Mouse (Mus musculus): ENCODE measurements around the gene Aldh3b2. TPM values are rescaled to one million over a fixed set of nuclear protein-coding genes. Genes with fewer than 3 reads are reported as not detected.

Gene Aldh3b2
- polyA plus RNA-seq, 1 experiment from 2014 or later = 0.62 TPM

GRCm38 (mm10) chr19:4000119-4000900, 28.2 kb downstream of the Aldh3b2 start, which contains the start of the genes Nudt8 and Gm49405:
Nudt8 (plus strand) TSS chr19:4000580.
Gm49405 (plus strand) TSS chr19:4000626.
- ATAC-seq (ENCODE audit: insufficient read depth) (peak; percentile 94), DNase-seq (peak; percentile 99)
- WGBS = 0% methylated on average over 64 of the region's 64 CpGs
- no peaks in the 10 kb centered on the region for H3K27me3 ChIP-seq (ENCODE audit: insufficient read depth, low read length)
- peak within 1 kb of the TSS; percentile 67 for H3K9ac ChIP-seq
- peak within 1 kb of the TSS; percentile 97 for H3K27ac ChIP-seq (ENCODE audit: low read depth)
- H3K9me3 ChIP-seq (ENCODE audit: low read depth, low read length) = no peaks in the 10 kb centered on the region
- peak within 1 kb of the TSS; percentile 48 for H3K4me3 ChIP-seq (ENCODE audit: low read depth, low read length)
- H3K4me2 ChIP-seq = peak within 1 kb of the TSS; percentile 93
- H3K4me1 ChIP-seq (ENCODE audit: insufficient read depth) = peaks cover 5% of the 10 kb centered on the region; the same call in 1 of the 2 replicates
- H3K36me3 ChIP-seq (ENCODE audit: insufficient read depth) = peaks cover 5% of the 10 kb centered on the region; the same call in 1 of the 2 replicates
- peak; percentile 84 for TF ChIP-seq CTCF (IDR thresholded peaks at IDR 0.05; ENCODE audit: low read depth)

- WGBS = 17% methylated on average over 17 of the region's 17 CpGs
- no peaks in the 10 kb centered on the region for H3K27me3 ChIP-seq (ENCODE audit: insufficient read depth, low read length)
- peaks cover 5% of the 10 kb centered on the region; the same call in 1 of the 2 replicates for H3K4me1 ChIP-seq (ENCODE audit: insufficient read depth)
- peak overlapping the region; percentile 93 for H3K4me2 ChIP-seq
- DNase-seq (peak; percentile 20), ATAC-seq (ENCODE audit: insufficient read depth) (peak; percentile 18; the same call in 1 of the 2 replicates)
- peaks cover 8% of the 10 kb centered on the region for H3K36me3 ChIP-seq (ENCODE audit: insufficient read depth)
- peak overlapping the region; percentile 48 for H3K4me3 ChIP-seq (ENCODE audit: low read depth, low read length)
- no peak for TF ChIP-seq CTCF (IDR thresholded peaks at IDR 0.05; ENCODE audit: low read depth)
- peak overlapping the region; percentile 97 for H3K27ac ChIP-seq (ENCODE audit: low read depth)
- peak overlapping the region; percentile 67 for H3K9ac ChIP-seq
- H3K9me3 ChIP-seq (ENCODE audit: low read depth, low read length) = no peaks in the 10 kb centered on the region
Measured at GRCm38 (mm10) chr19:4000949-4001525, 28.9 kb downstream of the Aldh3b2 start.

- DNase-seq (no peak), ATAC-seq (ENCODE audit: insufficient read depth) (no peak)
- H3K36me3 ChIP-seq (ENCODE audit: insufficient read depth) = peaks cover 16% of the 10 kb centered on the region
- H3K27ac ChIP-seq (ENCODE audit: low read depth) = no peak overlapping the region
- peak overlapping the region; percentile 93; the same call in 1 of the 2 replicates for H3K4me2 ChIP-seq
- WGBS = 77% methylated on average over 5 of the region's 5 CpGs
- H3K9ac ChIP-seq = no peak overlapping the region
- H3K4me3 ChIP-seq (ENCODE audit: low read depth, low read length) = no peak overlapping the region
- no peaks in the 10 kb centered on the region for H3K27me3 ChIP-seq (ENCODE audit: insufficient read depth, low read length)
- no peaks in the 10 kb centered on the region for H3K9me3 ChIP-seq (ENCODE audit: low read depth, low read length)
- peaks cover 5% of the 10 kb centered on the region; the same call in 1 of the 2 replicates for H3K4me1 ChIP-seq (ENCODE audit: insufficient read depth)
- TF ChIP-seq CTCF (IDR thresholded peaks at IDR 0.05; ENCODE audit: low read depth) = no peak
Measured at GRCm38 (mm10) chr19:4001752-4002151, 29.6 kb downstream of the Aldh3b2 start.

- no peaks in the 10 kb centered on the region for H3K9me3 ChIP-seq (ENCODE audit: low read depth, low read length)
- no peak within 1 kb of the TSS; the same call in 1 of the 2 replicates for H3K9ac ChIP-seq
- peaks cover 5% of the 10 kb centered on the region; the same call in 1 of the 2 replicates for H3K4me1 ChIP-seq (ENCODE audit: insufficient read depth)
- no peak for TF ChIP-seq CTCF (IDR thresholded peaks at IDR 0.05; ENCODE audit: low read depth)
- 55% methylated on average over 1 of the region's 1 CpGs for WGBS
- H3K36me3 ChIP-seq (ENCODE audit: insufficient read depth) = peaks cover 28% of the 10 kb centered on the region
- no peak for ATAC-seq (ENCODE audit: insufficient read depth)
- DNase-seq = no peak
- H3K27ac ChIP-seq (ENCODE audit: low read depth) = no peak within 1 kb of the TSS
- no peak within 1 kb of the TSS for H3K4me2 ChIP-seq
- no peak within 1 kb of the TSS for H3K4me3 ChIP-seq (ENCODE audit: low read depth, low read length)
- no peaks in the 10 kb centered on the region for H3K27me3 ChIP-seq (ENCODE audit: insufficient read depth, low read length)
Measured at GRCm38 (mm10) chr19:4003112-4003511, 31.0 kb downstream of the Aldh3b2 start, which contains the start of gene Doc2g. Doc2g (plus strand) TSS chr19:4003313.

- Histone ChIP-seq H3K9me3 (ENCODE audit: low read depth, low read length) (no peaks in the 10 kb centered on the region), H3K4me2 (no peak overlapping the region), H3K4me1 (ENCODE audit: insufficient read depth) (peaks cover 5% of the 10 kb centered on the region; the same call in 1 of the 2 replicates), H3K36me3 (ENCODE audit: insufficient read depth) (peaks cover 34% of the 10 kb centered on the region), H3K27me3 (ENCODE audit: insufficient read depth, low read length) (no peaks in the 10 kb centered on the region), H3K27ac (ENCODE audit: low read depth) (no peak overlapping the region), H3K9ac (no peak overlapping the region), H3K4me3 (ENCODE audit: low read depth, low read length) (no peak overlapping the region)
- DNase-seq = no peak
- no peak for TF ChIP-seq CTCF (IDR thresholded peaks at IDR 0.05; ENCODE audit: low read depth)
- 73% methylated on average over 12 of the region's 12 CpGs for WGBS
- ATAC-seq (ENCODE audit: insufficient read depth) = no peak
Measured at GRCm38 (mm10) chr19:4003641-4004040, 31.5 kb downstream of the Aldh3b2 start.

GRCm38 (mm10) chr19:4004331-4004730, 32.2 kb downstream of the Aldh3b2 start:
- 81% methylated on average over 15 of the region's 15 CpGs for WGBS
- H3K27me3 ChIP-seq (ENCODE audit: insufficient read depth, low read length) = no peaks in the 10 kb centered on the region
- H3K4me3 ChIP-seq (ENCODE audit: low read depth, low read length) = no peak overlapping the region
- H3K4me1 ChIP-seq (ENCODE audit: insufficient read depth) = peaks cover 5% of the 10 kb centered on the region; the same call in 1 of the 2 replicates
- DNase-seq = no peak
- H3K9me3 ChIP-seq (ENCODE audit: low read depth, low read length) = no peaks in the 10 kb centered on the region
- no peak for ATAC-seq (ENCODE audit: insufficient read depth)
- no peak overlapping the region for H3K27ac ChIP-seq (ENCODE audit: low read depth)
- no peak overlapping the region for H3K9ac ChIP-seq
- H3K4me2 ChIP-seq = no peak overlapping the region
- H3K36me3 ChIP-seq (ENCODE audit: insufficient read depth) = peaks cover 40% of the 10 kb centered on the region
- no peak for TF ChIP-seq CTCF (IDR thresholded peaks at IDR 0.05; ENCODE audit: low read depth)

GRCm38 (mm10) chr19:4005091-4005490, 33.0 kb downstream of the Aldh3b2 start:
- DNase-seq (no peak), ATAC-seq (ENCODE audit: insufficient read depth) (no peak)
- H3K36me3 ChIP-seq (ENCODE audit: insufficient read depth) = peaks cover 48% of the 10 kb centered on the region
- H3K27me3 ChIP-seq (ENCODE audit: insufficient read depth, low read length) = no peaks in the 10 kb centered on the region
- H3K4me2 ChIP-seq = no peak overlapping the region
- H3K27ac ChIP-seq (ENCODE audit: low read depth) = no peak overlapping the region
- no peak overlapping the region for H3K4me3 ChIP-seq (ENCODE audit: low read depth, low read length)
- H3K9me3 ChIP-seq (ENCODE audit: low read depth, low read length) = no peaks in the 10 kb centered on the region
- WGBS = 82% methylated on average over 9 of the region's 9 CpGs
- no peak for TF ChIP-seq CTCF (IDR thresholded peaks at IDR 0.05; ENCODE audit: low read depth)
- H3K4me1 ChIP-seq (ENCODE audit: insufficient read depth) = peaks cover 5% of the 10 kb centered on the region; the same call in 1 of the 2 replicates
- no peak overlapping the region for H3K9ac ChIP-seq

Measured in lung, embryonic 14.5 days (tissue).